Comparison of ENCODE assay signal across 8 mouse cellular contexts in genomic region chr7:48880591-48881481, GRCm38 (mm10). TPM values are rescaled to one million over a fixed set of nuclear protein-coding genes. Genes with fewer than 3 reads are reported as not detected.
DNase-seq lines count a peak whose midpoint lies in the region; ATAC-seq lines count a peak whose summit lies in the region.

No protein-coding gene starts in this region.

- under 1% methylated on average over 77 of the region's 77 CpGs for WGBS in heart, embryonic 10.5 days
- WGBS in kidney, embryonic 15.5 days: under 1% methylated on average over 70 of the region's 77 CpGs

- DNase-seq in B cell, adult 2 months: peak; percentile 95 to 96
- peak; percentile 96 for DNase-seq in brain, adult 2 months (ENCODE audit: low read depth, low spot score)
- peak; percentile 100 for DNase-seq in heart, embryonic 10.5 days (ENCODE audit: low spot score)
- peak; percentile 99 for DNase-seq in liver
- peak; percentile 99 for DNase-seq in spleen, postnatal 4 days (ENCODE audit: low spot score in 2 of 2)

- H3K9ac ChIP-seq in kidney, embryonic 15.5 days: peak overlapping the region; percentile 90

- no peaks in the 10 kb centered on the region for H3K9me3 ChIP-seq in heart, embryonic 10.5 days
- no peaks in the 10 kb centered on the region for H3K9me3 ChIP-seq in kidney, embryonic 15.5 days (replicated peaks)

- peak overlapping the region; percentile 94 for H3K4me3 ChIP-seq in heart, embryonic 10.5 days
- peak overlapping the region; percentile 89 for H3K4me3 ChIP-seq in kidney, embryonic 15.5 days (replicated peaks)

- peaks cover 26% of the 10 kb centered on the region for H3K36me3 ChIP-seq in heart, embryonic 10.5 days
- peaks cover 25% of the 10 kb centered on the region for H3K36me3 ChIP-seq in kidney, embryonic 15.5 days

- peaks cover 25% of the 10 kb centered on the region for H3K4me1 ChIP-seq in heart, embryonic 10.5 days
- H3K4me1 ChIP-seq in kidney, embryonic 15.5 days: peaks cover 43% of the 10 kb centered on the region

- peak overlapping the region; percentile 98 for H3K27ac ChIP-seq in heart, embryonic 10.5 days
- H3K27ac ChIP-seq in kidney, embryonic 15.5 days: peak overlapping the region; percentile 92

- H3K4me2 ChIP-seq in kidney, embryonic 15.5 days: peak overlapping the region; percentile 86

- no peaks in the 10 kb centered on the region; the same call in 1 of the 2 replicates for H3K27me3 ChIP-seq in heart, embryonic 10.5 days (ENCODE audit: insufficient read depth, poor library complexity, severe bottlenecking)
- 0 out of 2 replicates have a peak, but pooled peaks cover 3% of the 10 kb centered on the region for H3K27me3 ChIP-seq in kidney, embryonic 15.5 days

- peak; percentile 86 for ATAC-seq in erythroblast, adult 5-6 weeks (replicated peaks; ENCODE audit: low FRiP score, poor library complexity, severe bottlenecking)
- peak; percentile 98 for ATAC-seq in kidney, embryonic 15.5 days (replicated peaks; ENCODE audit: low FRiP score)
- ATAC-seq in monocyte, adult 5-6 weeks (replicated peaks; ENCODE audit: insufficient number of reproducible peaks, low FRiP score, low TSS enrichment, poor library complexity, severe bottlenecking): peak; percentile 95

RNA-seq across cellular contexts. Expression of gene E2f8, which starts 0.6 kb away (rescaled TPM):
- total RNA-seq in erythroblast, adult 5-6 weeks (2015; ENCODE audit: low replicate concordance): 71.3 and 75.9 TPM in 2 replicates
- total RNA-seq in erythroblast, adult 5-6 weeks (2017; ENCODE audit: low replicate concordance): 68.2 and 121 TPM in 2 replicates
- 21.9 and 25.4 TPM in 2 replicates for polyA plus RNA-seq in heart, embryonic 10.5 days (2016; fragmentation: Nextera tagmentation; extraction: Ambion mirVana)
- 22.8 and 22.9 TPM in 2 replicates for polyA plus RNA-seq in kidney, embryonic 15.5 days (2015; fragmentation: Nextera tagmentation; extraction: Ambion mirVana)
- 1.5 to 5.0 TPM (median 4.3 TPM) in 3 replicates for total RNA-seq in monocyte, adult 5-6 weeks (2017)

RNA-seq across cellular contexts. Expression of gene Nav2, which starts 27.7 kb away (rescaled TPM):
- 1.9 and 5.6 TPM in 2 replicates for total RNA-seq in erythroblast, adult 5-6 weeks (2015; ENCODE audit: low replicate concordance)
- 3.9 and 4.6 TPM in 2 replicates for total RNA-seq in erythroblast, adult 5-6 weeks (2017; ENCODE audit: low replicate concordance)
- 23.3 and 27.7 TPM in 2 replicates for polyA plus RNA-seq in heart, embryonic 10.5 days (2016; fragmentation: Nextera tagmentation; extraction: Ambion mirVana)
- 27.0 and 28.8 TPM in 2 replicates for polyA plus RNA-seq in kidney, embryonic 15.5 days (2015; fragmentation: Nextera tagmentation; extraction: Ambion mirVana)
- total RNA-seq in monocyte, adult 5-6 weeks (2017): 1.5 to 2.0 TPM (median 1.9 TPM) in 3 replicates

RNA-seq across cellular contexts. Expression of gene Csrp3, which starts 33.0 kb away (rescaled TPM):
- total RNA-seq in erythroblast, adult 5-6 weeks (2015; ENCODE audit: low replicate concordance): 6.7 and 11.0 TPM in 2 replicates
- 3.0 TPM in 1 of 2 replicates, not detected in the other for total RNA-seq in erythroblast, adult 5-6 weeks (2017; ENCODE audit: low replicate concordance)
- polyA plus RNA-seq in heart, embryonic 10.5 days (2016; fragmentation: Nextera tagmentation; extraction: Ambion mirVana): 905 and 1,263 TPM in 2 replicates
- 4.9 and 11.3 TPM in 2 replicates for polyA plus RNA-seq in kidney, embryonic 15.5 days (2015; fragmentation: Nextera tagmentation; extraction: Ambion mirVana)
- 0.57 to 6.0 TPM (median 1.6 TPM) in 3 replicates for total RNA-seq in monocyte, adult 5-6 weeks (2017)

Comparison
In these comparisons a context has a peak if more than half of its experiments do, and no peak if none do; other contexts are left out.
1. Peak in every context shown above with its lines: DNase-seq, ATAC-seq, H3K4me3 ChIP-seq and H3K27ac ChIP-seq.
2. RNA of gene E2f8, which starts 0.6 kb away (total RNA-seq): 68.2 to 121 TPM in erythroblast, adult 5-6 weeks; 1.5 to 5.0 TPM in monocyte, adult 5-6 weeks; every median in the first group is over 10 times any median in the second.